Mouse (Mus musculus) embryo, embryonic 10.5 days (tissue): ENCODE measurements at regions not wholly inside any gene's neighbourhood (a gene's known extent, or its start where the extent isn't known, plus 50 kb on each side); places are given as distances from the start of the nearest gene placed in this dataset.

ENCODE experiments used
- DNase-seq: peaks from one replicate; pipeline ENCODE4 v3.0.0-alpha.2; 2015; ENCODE audit warnings: low spot score

GRCm38 (mm10) chr3:137100627-137101404, 240.1 kb upstream of the Emcn start:
- DNase-seq = no peak

- DNase-seq = no peak
Observed at GRCm38 (mm10) chr3:137105930-137106329, 234.9 kb upstream of the Emcn start.

GRCm38 (mm10) chr3:137108197-137108596, 232.7 kb upstream of the Emcn start:
- DNase-seq = no peak

GRCm38 (mm10) chr3:137109786-137110185, 231.1 kb upstream of the Emcn start:
- DNase-seq = no peak

GRCm38 (mm10) chr3:137110485-137110884, 230.4 kb upstream of the Emcn start:
- DNase-seq = no peak

DNA sequence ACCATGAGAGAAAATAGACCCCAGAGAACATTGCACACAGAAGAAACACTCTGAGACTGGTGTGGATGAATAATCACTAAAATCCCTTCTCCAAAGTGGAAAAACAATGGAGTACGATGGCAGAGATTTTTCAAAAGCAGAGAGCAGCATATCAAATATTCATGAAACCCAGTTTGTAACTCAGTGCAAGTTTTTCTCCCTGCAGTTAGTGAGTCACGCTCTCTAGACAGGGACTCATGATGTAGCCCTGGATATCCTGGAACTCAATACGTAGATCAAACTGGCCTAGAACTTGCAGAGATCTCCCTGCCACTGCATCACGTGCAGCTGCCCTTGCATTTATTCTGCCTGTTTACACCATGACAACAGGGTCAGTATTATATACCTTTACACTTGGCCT, 210.9 kb upstream of the Emcn start:
- DNase-seq = no peak

DNA sequence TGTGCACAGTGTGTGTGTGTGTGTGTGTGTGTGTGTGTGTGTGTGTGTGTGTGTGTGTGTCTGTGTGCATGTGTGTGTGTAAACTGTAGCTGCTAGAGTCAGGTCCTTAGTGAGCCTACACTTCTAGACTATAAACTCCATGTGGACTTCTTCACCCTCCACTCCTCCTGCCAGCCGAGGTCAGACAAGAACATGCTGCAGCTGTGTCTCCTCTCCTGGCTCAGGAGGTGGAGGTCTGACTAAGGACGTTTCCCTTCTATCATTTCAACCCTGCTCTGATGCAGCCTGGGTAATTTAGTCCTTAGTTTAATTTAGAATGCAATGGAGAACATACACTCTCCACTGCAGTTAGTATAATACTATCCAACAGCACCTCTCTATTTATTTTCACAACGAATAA, 198.8 kb upstream of the Emcn start:
- no peak for DNase-seq

DNA sequence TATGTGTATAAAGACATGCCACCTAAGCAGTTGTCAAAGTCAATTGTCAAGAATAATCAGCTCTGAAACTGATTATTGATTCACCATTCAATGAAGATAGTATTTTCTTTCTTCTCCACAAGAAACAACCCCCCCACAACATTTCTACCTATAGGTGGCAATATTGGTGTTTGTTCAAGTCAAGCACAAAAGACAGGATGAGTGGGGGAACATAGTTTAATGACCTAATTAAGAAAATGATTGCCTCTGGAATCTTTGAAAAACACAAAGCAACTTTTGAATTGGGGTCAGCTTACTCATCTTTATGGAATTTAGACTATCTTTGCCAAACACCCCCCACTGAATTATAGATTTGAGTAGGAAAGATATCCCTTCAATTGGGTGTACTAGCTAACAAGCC, 194.8 kb upstream of the Emcn start:
- no peak for DNase-seq

DNA sequence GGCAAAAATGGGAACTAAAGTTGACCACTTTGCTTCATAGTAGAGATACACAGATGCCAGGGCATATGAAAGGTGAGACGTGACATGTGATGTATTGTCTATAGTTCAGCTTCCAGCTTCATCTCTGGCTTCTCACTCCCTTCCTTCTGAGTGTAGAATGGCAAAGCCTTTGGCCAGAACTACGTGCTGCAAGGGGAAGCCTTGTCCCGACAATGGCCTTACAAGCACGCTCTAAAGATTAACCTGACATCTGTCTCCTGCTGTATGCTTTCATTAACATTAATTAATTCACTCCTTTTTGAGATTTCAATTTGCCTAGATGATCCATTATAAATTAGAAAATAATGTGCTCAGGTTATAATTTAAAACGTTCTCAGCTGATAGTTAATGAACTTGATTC, 193.5 kb upstream of the Emcn start:
- DNase-seq = no peak

DNA sequence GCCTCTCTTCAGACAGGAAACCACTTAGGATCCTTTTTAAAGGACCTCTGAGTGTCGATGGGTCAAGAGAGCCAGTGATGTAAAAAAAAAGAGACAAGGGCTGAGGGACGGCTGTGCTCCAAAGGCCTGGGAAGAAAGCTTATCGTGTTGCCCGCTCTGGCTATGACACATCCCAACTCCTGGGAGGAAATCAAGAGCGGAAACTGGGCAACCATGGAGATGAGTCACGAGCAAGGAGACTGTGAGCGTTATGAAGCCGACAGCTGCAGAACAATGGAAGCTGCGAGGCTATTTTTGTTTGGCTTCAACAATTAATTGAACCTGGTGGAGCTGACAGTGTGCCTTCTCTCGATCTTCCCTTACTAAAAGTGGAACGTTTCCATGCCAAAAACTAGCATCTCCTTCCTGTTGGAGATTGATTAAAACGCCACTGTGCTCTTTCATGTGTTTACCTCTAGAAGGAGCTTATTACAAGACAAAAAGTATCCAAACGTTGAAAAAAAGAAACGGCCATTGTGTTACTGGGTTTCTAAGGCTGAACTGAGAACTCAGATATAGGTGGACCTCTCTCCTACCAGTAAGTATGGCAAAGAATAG, 190.4 kb upstream of the Emcn start:
- peak; percentile 31 for DNase-seq

DNA sequence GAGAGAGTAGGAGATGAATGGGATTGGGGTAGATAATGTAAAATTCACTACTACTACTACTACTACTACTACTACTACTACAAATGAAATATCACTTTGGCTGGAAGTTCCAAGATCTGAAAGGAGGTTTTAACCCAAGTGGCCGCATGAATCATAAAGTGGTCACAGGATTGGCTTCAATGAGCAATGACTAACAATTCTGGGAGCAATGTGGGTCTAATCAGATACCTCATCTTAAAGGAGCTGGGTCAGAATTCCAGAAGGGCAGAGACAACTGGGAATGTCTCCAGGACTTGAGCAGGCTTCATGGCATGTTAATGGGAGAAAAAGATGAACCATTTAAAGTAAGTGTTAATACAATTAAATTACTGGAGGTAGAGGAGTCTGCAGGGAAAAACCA, 189.4 kb upstream of the Emcn start:
- no peak for DNase-seq

- DNase-seq = no peak
Observed at GRCm38 (mm10) chr3:137153234-137153633, 187.6 kb upstream of the Emcn start.

- peak; percentile 49 for DNase-seq
Observed at GRCm38 (mm10) chr3:137154200-137155042, 186.4 kb upstream of the Emcn start.

DNA sequence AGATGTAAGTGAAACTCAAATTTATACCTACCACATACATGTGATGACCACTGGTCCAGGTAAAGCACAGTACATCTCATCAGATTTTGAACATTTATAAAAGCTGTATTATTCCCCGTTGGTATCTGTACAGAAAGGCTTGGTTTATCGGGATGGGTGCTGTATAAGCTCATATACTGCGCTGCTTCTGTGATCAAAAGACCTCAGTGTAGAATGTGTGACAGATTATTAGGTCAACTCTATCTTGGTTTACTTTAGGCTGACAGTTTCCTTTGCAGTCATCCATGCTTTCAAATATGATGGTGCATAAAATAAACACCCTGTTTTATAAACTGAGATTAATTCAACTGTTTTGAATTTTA, 185.8 kb upstream of the Emcn start:
- no peak for DNase-seq

GRCm38 (mm10) chr3:137156250-137156975, 184.5 kb upstream of the Emcn start:
- DNase-seq = no peak

GRCm38 (mm10) chr3:137189035-137189434, 151.8 kb upstream of the Emcn start:
- DNase-seq = peak; percentile 32

DNA sequence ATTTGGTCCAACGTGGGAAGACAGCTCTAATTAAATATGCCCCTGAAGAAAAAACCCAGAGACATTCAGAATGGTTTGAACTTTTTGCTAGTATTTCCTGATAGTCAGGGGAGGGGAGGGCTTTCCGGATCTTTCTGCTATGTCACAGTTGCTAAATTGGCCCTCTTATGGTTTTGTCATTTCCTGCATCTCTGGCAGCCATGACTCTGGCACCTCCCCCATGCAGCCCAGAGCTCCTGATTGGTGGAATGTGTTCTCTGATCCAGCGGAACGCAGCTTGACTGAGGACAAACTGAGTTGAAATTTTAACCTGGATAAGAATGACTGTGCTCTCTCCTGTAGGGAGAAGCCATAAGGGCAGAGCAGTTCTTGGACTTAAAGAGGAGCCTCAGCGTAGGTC, 150.4 kb upstream of the Emcn start:
- DNase-seq = no peak

GRCm38 (mm10) chr3:137191009-137191408, 149.9 kb upstream of the Emcn start:
- DNase-seq = no peak

- no peak for DNase-seq
Observed at GRCm38 (mm10) chr3:137193873-137194272, 147.0 kb upstream of the Emcn start.

DNA sequence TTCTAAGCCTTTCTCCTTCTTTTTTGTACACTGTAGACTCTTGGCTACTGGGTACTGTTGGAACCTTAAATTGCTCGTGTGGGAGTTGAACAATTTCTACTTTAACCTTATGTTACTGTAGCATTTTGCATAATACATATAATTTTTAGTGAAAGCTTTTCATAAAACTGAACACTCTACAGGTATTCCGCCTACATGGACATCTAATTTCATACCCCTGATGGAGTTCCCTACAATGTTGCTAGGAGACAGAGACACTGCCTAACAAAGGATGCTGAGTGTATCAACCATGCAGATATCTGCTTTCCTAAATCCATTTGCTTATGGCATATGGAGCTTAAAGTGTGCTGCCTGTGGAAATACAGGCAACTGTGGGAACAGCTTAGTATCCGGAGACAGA, 129.2 kb upstream of the Emcn start:
- DNase-seq = no peak

DNA sequence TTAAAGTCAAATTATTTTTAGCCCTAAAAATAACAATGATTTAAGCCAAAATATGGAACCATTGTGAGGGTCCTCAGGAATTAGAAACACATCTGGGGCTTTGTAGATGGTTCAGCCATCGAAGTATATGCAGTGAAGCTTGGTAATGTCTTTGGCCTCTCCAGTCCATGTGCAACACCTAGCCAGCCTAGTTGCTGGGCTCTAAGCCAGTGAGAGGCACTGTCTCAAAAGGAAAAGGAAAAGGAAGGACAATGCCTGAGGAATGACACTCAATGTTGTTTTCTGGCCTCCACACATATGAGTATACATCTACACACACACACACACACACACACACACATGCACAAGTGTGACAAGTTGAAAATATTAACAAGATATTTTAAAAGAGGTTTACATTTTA, 124.8 kb upstream of the Emcn start:
- no peak for DNase-seq

GRCm38 (mm10) chr3:137217245-137217644, 123.6 kb upstream of the Emcn start:
- DNase-seq = peak; percentile 25
